Mouse (Mus musculus) ES-CJ7 (cell line): ENCODE data around the gene Vmn2r95.
"Not testable (repeated sequence)": the region's sequence is repeated elsewhere in the genome, so short reads cannot be mapped to it uniquely, and the experiment has no call there.

Experiments
- DNase-seq: peaks from one replicate; pipeline ENCODE4 v3.0.0; 2011; ENCODE audit warnings: low read depth, low spot score

Gene Vmn2r95

DNA sequence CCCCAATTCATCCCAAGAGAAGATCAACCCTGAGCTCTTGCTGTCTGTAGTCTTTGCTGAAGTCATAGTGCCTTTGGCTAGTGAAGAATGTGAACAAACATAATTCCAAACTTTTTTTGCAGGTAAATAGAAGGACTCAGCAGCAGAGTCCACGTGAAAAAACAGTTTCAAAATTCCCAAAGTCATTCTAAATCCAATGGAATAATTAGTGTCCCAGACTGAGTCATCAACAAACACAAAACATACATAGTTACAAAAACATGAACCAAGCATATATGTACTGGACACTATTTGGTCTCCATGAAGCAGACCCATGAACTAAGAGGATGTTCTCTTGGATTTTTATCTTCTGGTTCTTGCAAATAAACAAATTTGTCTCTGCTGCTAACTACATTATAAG, at the start of gene Vmn2r95:
Gene Vmn2r95, plus strand, starts transcription at position 301 of the 400 bp plus-strand sequence.
- no peak for DNase-seq

GRCm38 (mm10) chr17:18455619-18456140, 31.8 kb downstream of the Vmn2r95 start:
- no peak for DNase-seq

GRCm38 (mm10) chr17:18458126-18458634, 34.3 kb downstream of the Vmn2r95 start:
- DNase-seq = not testable (repeated sequence)

DNA sequence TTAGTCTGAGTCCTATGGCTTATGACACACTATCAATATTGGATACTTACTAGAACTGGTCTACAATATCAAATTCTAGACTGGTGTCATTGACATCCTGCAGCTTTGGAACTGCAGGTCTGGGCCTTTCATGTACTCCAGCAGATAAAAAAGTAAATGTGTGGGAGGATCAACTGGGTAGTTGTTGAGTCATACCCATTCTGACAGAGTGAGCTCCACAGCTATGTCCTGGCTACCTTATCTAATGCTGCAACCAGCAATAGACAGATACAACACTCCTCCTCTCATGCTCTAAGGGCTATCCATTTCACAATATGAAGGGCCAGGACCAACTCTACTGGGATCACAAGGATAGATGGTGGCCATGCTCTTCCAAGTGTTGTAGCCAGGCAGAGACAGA, 38.8 kb downstream of the Vmn2r95 start:
- DNase-seq = no peak

- no peak for DNase-seq
These were observed 56.0 kb downstream of the Vmn2r95 start for GRCm38 (mm10) chr17:18479885-18480284.
